Mouse (Mus musculus): ENCODE data around the gene Akr7a5. TPM values are rescaled to one million over a fixed set of nuclear protein-coding genes. Genes with fewer than 3 reads are reported as not detected.

Akr7a5 gene
- polyA plus RNA-seq, 1 experiment from 2014 or later, result 72.7 TPM

DNA sequence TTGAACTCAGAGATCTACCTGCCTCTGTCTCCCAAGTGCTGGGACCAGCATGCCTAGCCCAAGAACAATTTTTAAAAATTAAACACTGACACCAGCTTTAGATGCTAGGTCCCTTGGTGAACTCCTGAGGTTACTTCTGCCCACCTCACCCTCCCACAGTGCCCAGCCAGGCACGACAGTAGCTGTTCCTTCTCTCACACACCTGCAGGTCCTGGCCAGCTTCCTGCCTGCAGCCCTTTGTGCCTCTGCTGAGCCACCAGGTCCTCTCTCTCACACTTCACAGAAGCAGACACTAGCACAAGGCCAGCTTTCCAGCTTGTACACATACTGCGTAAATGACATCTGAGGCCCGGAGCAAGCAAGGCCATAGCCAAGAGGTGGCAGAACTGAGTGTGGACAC is 5.0 kb upstream of the Akr7a5 start:
- Histone ChIP-seq H3K9ac (ENCODE audit: low read depth, low read length) (no peak overlapping the region), H3K36me3 (ENCODE audit: control insufficient read depth, insufficient read depth, low read length) (no peaks in the 10 kb centered on the region), H3K27ac (ENCODE audit: low read depth, low read length) (no peak overlapping the region), H3K4me2 (no peak overlapping the region), H3K9me3 (ENCODE audit: control insufficient read depth, low read length) (no peaks in the 10 kb centered on the region), H3K27me3 (replicated peaks; ENCODE audit: control insufficient read depth, insufficient read depth, low read length) (no peaks in the 10 kb centered on the region), H3K4me1 (replicated peaks; ENCODE audit: control insufficient read depth, insufficient read depth, low read length) (peaks cover 5% of the 10 kb centered on the region; the same call in 1 of the 2 replicates), H3K4me3 (ENCODE audit: low read depth, low read length) (no peak overlapping the region)
- no peak for DNase-seq (ENCODE audit: low spot score)
- 90% methylated on average over 3 of the region's 3 CpGs for WGBS
- no peak for ATAC-seq (replicated peaks; ENCODE audit: low FRiP score)

DNA sequence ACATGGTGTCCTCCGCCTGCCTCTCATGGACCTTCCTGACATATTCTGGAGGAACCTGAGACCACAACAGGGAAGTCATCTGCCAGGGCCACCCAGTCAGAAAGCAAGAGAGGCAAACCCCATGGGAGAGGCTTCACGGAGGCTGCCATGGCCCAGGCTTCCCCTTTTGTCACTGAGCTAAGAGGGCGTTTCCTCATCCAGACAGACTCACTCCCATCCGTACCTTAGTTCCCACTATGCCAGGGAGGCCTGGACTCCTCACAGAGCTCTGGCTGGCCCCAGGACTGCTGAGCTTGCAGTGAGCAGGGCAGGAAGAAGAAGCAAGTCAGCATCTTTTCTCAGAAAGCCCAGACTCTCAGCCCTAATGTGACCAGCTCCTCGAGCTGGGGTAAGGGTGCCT is 2.6 kb upstream of the Akr7a5 start:
- H3K36me3 ChIP-seq (ENCODE audit: control insufficient read depth, insufficient read depth, low read length), result no peaks in the 10 kb centered on the region

DNA sequence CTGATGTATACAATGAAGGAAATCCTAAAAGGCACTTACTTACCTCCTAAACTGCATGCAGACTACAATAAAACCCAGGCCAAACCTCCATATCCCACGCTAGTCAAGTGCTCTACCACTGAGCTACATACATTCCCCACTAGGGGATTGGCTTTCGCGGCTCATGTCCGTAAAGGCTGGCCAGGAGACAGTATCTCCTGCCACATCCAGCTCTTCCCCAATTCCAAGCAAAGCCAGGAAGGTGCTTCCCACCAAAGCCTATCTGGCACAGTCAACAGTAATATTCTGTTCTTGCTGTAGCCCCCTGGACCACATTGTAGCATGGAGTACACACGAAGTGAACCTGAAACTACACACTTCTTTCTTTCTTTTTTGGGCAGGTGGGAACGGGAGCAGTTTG is 893 bp upstream of the Akr7a5 start:
- H3K36me3 ChIP-seq (ENCODE audit: control insufficient read depth, insufficient read depth, low read length), result no peaks in the 10 kb centered on the region; the same call in none of the 2 replicates
- ATAC-seq (replicated peaks; ENCODE audit: low FRiP score), result no peak
- H3K27ac ChIP-seq (ENCODE audit: low read depth, low read length), result peak overlapping the region; percentile 5; the same call in 1 of the 2 replicates
- H3K9me3 ChIP-seq (ENCODE audit: control insufficient read depth, low read length), result no peaks in the 10 kb centered on the region
- no peaks in the 10 kb centered on the region for H3K27me3 ChIP-seq (replicated peaks; ENCODE audit: control insufficient read depth, insufficient read depth, low read length)
- H3K4me1 ChIP-seq (replicated peaks; ENCODE audit: control insufficient read depth, insufficient read depth, low read length), result peaks cover 14% of the 10 kb centered on the region
- peak overlapping the region; percentile 94 for H3K9ac ChIP-seq (ENCODE audit: low read depth, low read length)
- H3K4me2 ChIP-seq, result peak overlapping the region; percentile 100
- H3K4me3 ChIP-seq (ENCODE audit: low read depth, low read length), result peak overlapping the region; percentile 94
- no peak for DNase-seq (ENCODE audit: low spot score)
- WGBS, result 25% methylated on average over 6 of the region's 6 CpGs

More for the DNA sequence above, 2.6 kb upstream of the Akr7a5 start:
- no peak overlapping the region for H3K27ac ChIP-seq (ENCODE audit: low read depth, low read length)
- H3K4me2 ChIP-seq, result no peak overlapping the region
- peaks cover 14% of the 10 kb centered on the region for H3K4me1 ChIP-seq (replicated peaks; ENCODE audit: control insufficient read depth, insufficient read depth, low read length)
- H3K9me3 ChIP-seq (ENCODE audit: control insufficient read depth, low read length), result no peaks in the 10 kb centered on the region
- no peak overlapping the region for H3K9ac ChIP-seq (ENCODE audit: low read depth, low read length)
- ATAC-seq (replicated peaks; ENCODE audit: low FRiP score) (no peak), DNase-seq (ENCODE audit: low spot score) (no peak)
- H3K4me3 ChIP-seq (ENCODE audit: low read depth, low read length), result no peak overlapping the region
- 42% methylated on average over 5 of the region's 5 CpGs for WGBS
- H3K27me3 ChIP-seq (replicated peaks; ENCODE audit: control insufficient read depth, insufficient read depth, low read length), result no peaks in the 10 kb centered on the region

DNA sequence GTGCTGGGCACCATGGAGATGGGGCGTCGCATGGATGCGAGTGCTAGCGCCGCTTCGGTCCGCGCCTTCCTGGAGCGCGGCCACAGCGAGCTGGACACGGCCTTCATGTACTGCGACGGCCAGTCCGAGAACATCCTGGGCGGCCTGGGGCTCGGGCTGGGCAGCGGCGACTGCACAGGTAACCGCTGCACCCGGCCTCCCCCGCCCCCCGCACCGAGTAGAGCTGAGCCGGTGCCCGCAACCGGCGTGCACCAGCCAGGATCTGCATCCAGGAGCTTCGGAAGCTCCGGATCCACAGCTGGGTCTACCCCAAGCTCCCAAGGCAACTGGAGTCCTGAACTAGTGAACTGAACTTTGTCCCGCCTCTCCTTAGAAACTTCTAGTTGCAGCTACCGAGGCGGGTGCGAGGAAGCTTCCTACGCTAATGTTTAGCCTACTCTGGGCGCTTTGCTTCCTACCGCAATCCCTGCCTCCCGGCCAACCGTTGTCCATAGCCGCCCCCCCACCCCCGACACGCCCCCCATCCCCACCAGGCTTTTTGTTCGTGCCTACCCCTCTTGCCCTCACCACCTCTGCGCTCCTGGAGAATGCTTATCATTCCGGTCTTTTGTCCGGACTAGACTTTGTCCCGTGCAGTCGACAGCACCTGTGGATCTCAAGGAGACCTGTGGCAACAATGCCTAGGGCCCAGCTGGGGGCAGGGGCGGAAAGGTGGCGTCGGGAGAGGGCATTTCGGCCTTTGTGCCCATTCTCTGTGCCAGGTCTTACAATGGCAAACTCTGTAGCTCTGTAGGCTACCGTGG is 556 bp downstream of the Akr7a5 start:
- H3K4me1 ChIP-seq (replicated peaks; ENCODE audit: control insufficient read depth, insufficient read depth, low read length), result peaks cover 14% of the 10 kb centered on the region
- H3K27ac ChIP-seq (ENCODE audit: low read depth, low read length), result peak overlapping the region; percentile 75
- peak overlapping the region; percentile 94 for H3K4me3 ChIP-seq (ENCODE audit: low read depth, low read length)
- DNase-seq (ENCODE audit: low spot score) (no peak), ATAC-seq (replicated peaks; ENCODE audit: low FRiP score) (peak; percentile 50)
- WGBS, result under 1% methylated on average over 53 of the region's 53 CpGs
- H3K4me2 ChIP-seq, result peak overlapping the region; percentile 100
- no peaks in the 10 kb centered on the region for H3K9me3 ChIP-seq (ENCODE audit: control insufficient read depth, low read length)
- peaks cover 3% of the 10 kb centered on the region for H3K36me3 ChIP-seq (ENCODE audit: control insufficient read depth, insufficient read depth, low read length)
- no peaks in the 10 kb centered on the region for H3K27me3 ChIP-seq (replicated peaks; ENCODE audit: control insufficient read depth, insufficient read depth, low read length)
- peak overlapping the region; percentile 94 for H3K9ac ChIP-seq (ENCODE audit: low read depth, low read length)

DNA sequence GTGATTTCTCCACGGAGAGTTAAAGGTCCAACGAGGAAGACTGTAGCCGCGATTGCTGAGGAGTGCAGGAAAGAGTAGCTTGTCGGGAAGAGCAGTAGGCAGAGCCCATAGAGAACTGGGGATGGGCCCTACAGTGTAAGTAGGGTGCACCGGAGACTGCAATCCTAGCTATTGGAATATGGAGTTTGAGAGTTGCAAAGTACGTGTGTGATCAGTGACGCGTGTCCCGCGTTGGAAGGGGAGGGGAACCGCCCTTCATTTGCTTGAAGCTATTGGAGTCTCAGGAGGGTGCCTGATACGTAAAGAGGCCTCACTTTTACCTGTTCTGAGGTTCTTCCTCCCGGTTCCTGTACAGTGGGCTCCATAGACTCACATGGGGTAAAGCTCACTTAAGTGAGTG is 1.2 kb downstream of the Akr7a5 start:
- Histone ChIP-seq H3K36me3 (ENCODE audit: control insufficient read depth, insufficient read depth, low read length) (peaks cover 3% of the 10 kb centered on the region), H3K4me1 (replicated peaks; ENCODE audit: control insufficient read depth, insufficient read depth, low read length) (peaks cover 14% of the 10 kb centered on the region), H3K9ac (ENCODE audit: low read depth, low read length) (peak overlapping the region; percentile 94), H3K27me3 (replicated peaks; ENCODE audit: control insufficient read depth, insufficient read depth, low read length) (no peaks in the 10 kb centered on the region), H3K4me3 (ENCODE audit: low read depth, low read length) (peak overlapping the region; percentile 94), H3K9me3 (ENCODE audit: control insufficient read depth, low read length) (no peaks in the 10 kb centered on the region), H3K27ac (ENCODE audit: low read depth, low read length) (no peak overlapping the region), H3K4me2 (peak overlapping the region; percentile 100)
- no peak for ATAC-seq (replicated peaks; ENCODE audit: low FRiP score)
- DNase-seq (ENCODE audit: low spot score), result no peak
- WGBS, result 24% methylated on average over 14 of the region's 14 CpGs

DNA sequence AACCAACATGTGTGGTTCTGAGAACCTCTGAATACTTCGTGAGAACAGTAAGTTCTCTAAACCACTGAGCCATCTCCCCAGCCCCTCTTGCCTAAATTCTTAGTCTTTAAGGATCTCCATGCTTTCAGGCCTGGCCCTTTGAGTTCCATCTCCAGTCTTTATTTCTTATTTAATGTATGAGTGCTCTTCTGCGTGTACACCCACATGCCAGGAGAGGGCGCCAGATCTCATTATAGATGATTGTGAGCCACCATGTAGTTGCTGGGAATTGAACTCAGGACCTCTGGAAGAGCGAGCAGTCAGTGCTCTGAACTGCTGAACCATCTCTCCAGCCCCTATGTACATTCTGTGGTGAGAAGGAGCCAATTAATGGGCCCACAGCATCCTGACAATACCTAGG is 2.1 kb downstream of the Akr7a5 start:
- Histone ChIP-seq H3K4me3 (ENCODE audit: low read depth, low read length) (no peak overlapping the region), H3K9ac (ENCODE audit: low read depth, low read length) (no peak overlapping the region), H3K4me1 (replicated peaks; ENCODE audit: control insufficient read depth, insufficient read depth, low read length) (peaks cover 14% of the 10 kb centered on the region), H3K9me3 (ENCODE audit: control insufficient read depth, low read length) (no peaks in the 10 kb centered on the region), H3K36me3 (ENCODE audit: control insufficient read depth, insufficient read depth, low read length) (peaks cover 3% of the 10 kb centered on the region), H3K4me2 (peak overlapping the region; percentile 100), H3K27ac (ENCODE audit: low read depth, low read length) (no peak overlapping the region), H3K27me3 (replicated peaks; ENCODE audit: control insufficient read depth, insufficient read depth, low read length) (no peaks in the 10 kb centered on the region)
- DNase-seq (ENCODE audit: low spot score), result no peak
- ATAC-seq (replicated peaks; ENCODE audit: low FRiP score), result no peak
- WGBS, result 46% methylated on average over 4 of the region's 4 CpGs

DNA sequence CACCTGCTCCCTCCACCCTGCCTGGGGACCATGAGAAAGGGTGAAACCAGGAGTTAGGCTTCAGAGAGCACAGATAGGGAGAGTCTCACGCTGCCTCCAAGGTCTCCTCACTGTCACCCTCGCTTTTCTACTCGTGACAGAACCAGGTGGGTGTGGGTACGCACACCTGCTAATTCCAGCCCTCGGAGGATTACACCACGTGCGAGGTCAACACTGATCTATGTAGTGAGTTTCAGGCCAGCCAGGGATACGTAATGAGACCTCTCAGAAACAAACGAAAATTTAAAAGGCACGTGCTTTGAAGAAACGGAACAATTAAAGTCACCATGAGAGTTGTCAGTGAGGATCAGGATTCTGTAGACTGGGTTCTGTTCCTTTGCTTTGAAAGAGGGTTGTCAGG is 7.9 kb downstream of the Akr7a5 start:
- Histone ChIP-seq H3K4me1 (replicated peaks; ENCODE audit: control insufficient read depth, insufficient read depth, low read length) (no peaks in the 10 kb centered on the region), H3K4me3 (ENCODE audit: low read depth, low read length) (no peak overlapping the region), H3K36me3 (ENCODE audit: control insufficient read depth, insufficient read depth, low read length) (peaks cover 6% of the 10 kb centered on the region), H3K4me2 (no peak overlapping the region), H3K27me3 (replicated peaks; ENCODE audit: control insufficient read depth, insufficient read depth, low read length) (no peaks in the 10 kb centered on the region), H3K9me3 (ENCODE audit: control insufficient read depth, low read length) (no peaks in the 10 kb centered on the region), H3K27ac (ENCODE audit: low read depth, low read length) (no peak overlapping the region), H3K9ac (ENCODE audit: low read depth, low read length) (no peak overlapping the region)
- WGBS, result 91% methylated on average over 11 of the region's 11 CpGs
- ATAC-seq (replicated peaks; ENCODE audit: low FRiP score), result no peak
- no peak for DNase-seq (ENCODE audit: low spot score)

DNA sequence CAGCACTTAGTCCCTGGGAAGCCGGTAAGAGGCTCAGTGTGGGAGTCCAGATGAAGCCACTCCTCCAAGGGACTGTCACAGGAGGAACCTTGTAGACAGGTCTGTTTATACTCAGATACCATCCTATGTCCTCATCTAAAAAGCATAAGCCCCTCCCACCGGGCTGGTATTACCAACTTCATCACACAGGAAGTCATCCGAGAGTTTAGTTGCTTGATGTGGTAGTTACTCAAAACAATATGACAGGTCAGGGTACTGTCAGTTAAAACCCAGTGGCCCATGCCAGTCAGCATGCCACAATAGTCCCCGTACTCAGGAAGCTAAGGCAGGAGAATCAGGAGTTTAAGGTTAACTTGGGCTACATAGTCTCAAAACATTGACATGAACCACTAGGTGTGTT is 9.2 kb downstream of the Akr7a5 start:
- Histone ChIP-seq H3K4me1 (replicated peaks; ENCODE audit: control insufficient read depth, insufficient read depth, low read length) (no peaks in the 10 kb centered on the region), H3K9ac (ENCODE audit: low read depth, low read length) (no peak overlapping the region), H3K27me3 (replicated peaks; ENCODE audit: control insufficient read depth, insufficient read depth, low read length) (no peaks in the 10 kb centered on the region), H3K4me2 (no peak overlapping the region), H3K9me3 (ENCODE audit: control insufficient read depth, low read length) (no peaks in the 10 kb centered on the region), H3K27ac (ENCODE audit: low read depth, low read length) (no peak overlapping the region), H3K4me3 (ENCODE audit: low read depth, low read length) (no peak overlapping the region), H3K36me3 (ENCODE audit: control insufficient read depth, insufficient read depth, low read length) (peaks cover 6% of the 10 kb centered on the region; the same call in 1 of the 2 replicates)
- 91% methylated on average over 4 of the region's 4 CpGs for WGBS
- ATAC-seq (replicated peaks; ENCODE audit: low FRiP score), result no peak
- DNase-seq (ENCODE audit: low spot score), result no peak

DNA sequence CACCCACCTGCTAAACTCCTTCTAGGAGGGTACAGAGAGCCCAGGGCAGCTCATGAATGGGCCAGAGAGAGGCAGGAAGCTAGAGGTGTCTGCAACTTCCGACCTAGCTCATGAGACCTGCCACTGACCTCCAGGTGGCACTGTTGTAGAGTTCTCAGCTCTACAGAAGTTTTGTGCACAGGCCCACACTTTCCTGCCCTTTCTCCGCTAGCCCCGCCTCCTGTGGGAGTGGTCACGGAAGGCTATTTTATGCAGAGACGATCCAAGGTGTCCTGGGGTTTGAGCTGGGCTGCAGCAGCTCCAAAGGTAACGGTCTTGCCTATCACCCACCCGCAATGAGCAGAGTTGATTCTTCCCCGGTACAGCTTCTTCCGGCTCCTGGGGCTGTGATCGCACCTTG is 20.1 kb downstream of the Akr7a5 start:
- no peaks in the 10 kb centered on the region for H3K36me3 ChIP-seq (ENCODE audit: control insufficient read depth, insufficient read depth, low read length)
- H3K4me1 ChIP-seq (replicated peaks; ENCODE audit: control insufficient read depth, insufficient read depth, low read length), result peaks cover 4% of the 10 kb centered on the region
- H3K27ac ChIP-seq (ENCODE audit: low read depth, low read length), result no peak overlapping the region
- peak overlapping the region; percentile 69 for H3K4me2 ChIP-seq
- ATAC-seq (replicated peaks; ENCODE audit: low FRiP score), result peak; percentile 83
- DNase-seq (ENCODE audit: low spot score), result peak; percentile 78
- WGBS, result 8% methylated on average over 10 of the region's 10 CpGs
- H3K4me3 ChIP-seq (ENCODE audit: low read depth, low read length), result peak overlapping the region; percentile 42
- H3K9me3 ChIP-seq (ENCODE audit: control insufficient read depth, low read length), result no peaks in the 10 kb centered on the region
- H3K9ac ChIP-seq (ENCODE audit: low read depth, low read length), result peak overlapping the region; percentile 64
- H3K27me3 ChIP-seq (replicated peaks; ENCODE audit: control insufficient read depth, insufficient read depth, low read length), result no peaks in the 10 kb centered on the region
